Mouse (Mus musculus) kidney, postnatal 4 days (tissue): ENCODE measurements around the gene Muc3.
"Not testable (repeated sequence)": the region's sequence is repeated elsewhere in the genome, so short reads cannot be mapped to it uniquely, and the experiment has no call there.

ENCODE experiments used
- DNase-seq, 2 experiments: peaks; one replicate each; pipeline ENCODE4 v3.0.0; 2021; ENCODE audit warnings: mixed read lengths in 2 of 2

The Muc3 gene

GRCm38 (mm10) chr5:137121280-137121679, 27.8 kb downstream of the Muc3 start:
- no peak for DNase-seq

- no peak for DNase-seq
These were observed 30.2 kb downstream of the Muc3 start for GRCm38 (mm10) chr5:137118878-137119277.

GRCm38 (mm10) chr5:137117994-137118393, 31.1 kb downstream of the Muc3 start:
- DNase-seq: not testable (repeated sequence)

- no peak for DNase-seq
These were observed 32.1 kb downstream of the Muc3 start for GRCm38 (mm10) chr5:137116987-137117386.

- DNase-seq: peak; percentile 77 to 87
These were observed 33.0 kb downstream of the Muc3 start, which contains the start of gene Trim56 for GRCm38 (mm10) chr5:137115866-137116847. Trim56 (minus strand) TSS chr5:137116209.

GRCm38 (mm10) chr5:137114891-137115561, 34.1 kb downstream of the Muc3 start:
- DNase-seq: no peak

GRCm38 (mm10) chr5:137111542-137112408, 37.3 kb downstream of the Muc3 start:
- DNase-seq: no peak

GRCm38 (mm10) chr5:137110863-137111262, 38.3 kb downstream of the Muc3 start:
- no peak for DNase-seq

- peak; percentile 52 to 70 for DNase-seq
These were observed 39.1 kb downstream of the Muc3 start for GRCm38 (mm10) chr5:137109941-137110593.

GRCm38 (mm10) chr5:137108111-137108510, 41.0 kb downstream of the Muc3 start:
- DNase-seq: no peak

GRCm38 (mm10) chr5:137107670-137108069, 41.5 kb downstream of the Muc3 start:
- peak in 1 of 2 experiments; percentile 53 for DNase-seq

GRCm38 (mm10) chr5:137107024-137107423, 42.1 kb downstream of the Muc3 start:
- DNase-seq: peak; percentile 88 to 90

GRCm38 (mm10) chr5:137106434-137106833, 42.7 kb downstream of the Muc3 start:
- peak; percentile 57 to 62 for DNase-seq

- no peak for DNase-seq
These were observed 45.2 kb downstream of the Muc3 start for GRCm38 (mm10) chr5:137103969-137104368.

- DNase-seq: peak in 1 of 2 experiments; percentile 51
These were observed 46.3 kb downstream of the Muc3 start for GRCm38 (mm10) chr5:137102575-137103522.

GRCm38 (mm10) chr5:137102078-137102477, 47.0 kb downstream of the Muc3 start:
- DNase-seq: no peak

- no peak for DNase-seq
These were observed 48.5 kb downstream of the Muc3 start for GRCm38 (mm10) chr5:137100660-137101059.

GRCm38 (mm10) chr5:137098418-137098817, 50.7 kb downstream of the Muc3 start:
- no peak for DNase-seq

GRCm38 (mm10) chr5:137096037-137096436, 53.1 kb downstream of the Muc3 start:
- DNase-seq: peak; percentile 66 to 71

- no peak for DNase-seq
These were observed 54.0 kb downstream of the Muc3 start for GRCm38 (mm10) chr5:137095135-137095534.

GRCm38 (mm10) chr5:137093720-137094119, 55.4 kb downstream of the Muc3 start:
- peak; percentile 51 to 57 for DNase-seq
